In genomic region chr2:92743911-92744310, GRCm38 (mm10) we compare ENCODE assay signal across 19 mouse cellular contexts.
"Had no signal": no experiment of that assay in that cellular context is flagged by ENCODE, and none has a peak within 500 bp of the region (broad histone marks: within the 10 kb centered on the region; RNA-seq: fewer than 3 reads in every experiment).

No protein-coding gene starts in this region.

- H3K4me1 ChIP-seq: limb, embryonic 12.5 days had no signal

- H3K4me3 ChIP-seq: intestine, embryonic 15.5 days; kidney, embryonic 15.5 days; limb, embryonic 12.5 days; limb, embryonic 15.5 days had no signal

- H3K36me3 ChIP-seq: intestine, embryonic 15.5 days; kidney, embryonic 15.5 days; limb, embryonic 12.5 days; limb, embryonic 15.5 days had no signal

- ATAC-seq: intestine, embryonic 15.5 days; liver, postnatal 0 days; lung, postnatal 0 days had no signal

- H3K9me3 ChIP-seq: intestine, embryonic 15.5 days; kidney, embryonic 15.5 days; limb, embryonic 12.5 days; limb, embryonic 15.5 days had no signal

- H3K27ac ChIP-seq: intestine, embryonic 15.5 days; limb, embryonic 12.5 days; limb, embryonic 15.5 days; liver, embryonic 14.5 days; macrophage; stomach, postnatal 0 days had no signal

- H3K27me3 ChIP-seq: intestine, embryonic 15.5 days; kidney, embryonic 15.5 days; limb, embryonic 12.5 days; limb, embryonic 15.5 days had no signal

- H3K4me2 ChIP-seq: intestine, embryonic 15.5 days; limb, embryonic 12.5 days; limb, embryonic 15.5 days; liver, embryonic 11.5 days; lung, embryonic 14.5 days had no signal

- H3K9ac ChIP-seq: intestine, embryonic 15.5 days; limb, embryonic 12.5 days; limb, embryonic 15.5 days; liver, embryonic 14.5 days; liver, postnatal 0 days; lung, embryonic 14.5 days had no signal

- DNase-seq: kidney, adult 11 months; kidney, adult 8-10 months; kidney, postnatal 10 days; kidney, postnatal 36 days; left cerebral cortex, postnatal 4 days; liver, postnatal 0 days; lung, embryonic 14.5 days; thymus, adult 2 months; thymus, postnatal 14 days; thymus, postnatal 4 days had no signal
